Mouse (Mus musculus) regulatory T cell (primary cell): ENCODE data around the gene Sult1d1.
"Not testable (repeated sequence)": the region's sequence is repeated elsewhere in the genome, so short reads cannot be mapped to it uniquely, and the experiment has no call there.

Experiments
- in situ Hi-C: fragments of 300-600 bp; cut with MboI, MseI; formaldehyde crosslinking; loops from one replicate; pipeline ENCODE4 v1.15.1; 2025; ENCODE audit warnings: high pct_unique_total_duplicates

Gene Sult1d1

GRCm38 (mm10) chr5:87568845-87569244, at the start of gene Sult1d1:
TSS of gene Sult1d1 (minus strand) at chr5:87569027.
- in situ Hi-C loops, result no loop called here

DNA sequence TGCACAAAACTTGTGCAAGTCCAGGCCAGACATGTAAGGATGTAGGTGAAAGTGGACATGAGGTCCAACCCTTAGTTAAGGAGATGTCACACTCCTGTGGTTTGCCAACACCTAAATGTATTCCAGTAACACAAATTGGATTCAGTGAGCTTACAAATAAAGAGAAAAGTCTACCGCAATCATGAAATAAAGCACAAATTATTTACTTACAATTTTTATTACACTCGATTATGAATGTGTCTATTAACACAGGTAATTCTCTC, 46.2 kb upstream of the Sult1d1 start:
- in situ Hi-C loops, result no loop called here

GRCm38 (mm10) chr5:87614364-87615127, 45.7 kb upstream of the Sult1d1 start:
- in situ Hi-C loops, result no loop called here

DNA sequence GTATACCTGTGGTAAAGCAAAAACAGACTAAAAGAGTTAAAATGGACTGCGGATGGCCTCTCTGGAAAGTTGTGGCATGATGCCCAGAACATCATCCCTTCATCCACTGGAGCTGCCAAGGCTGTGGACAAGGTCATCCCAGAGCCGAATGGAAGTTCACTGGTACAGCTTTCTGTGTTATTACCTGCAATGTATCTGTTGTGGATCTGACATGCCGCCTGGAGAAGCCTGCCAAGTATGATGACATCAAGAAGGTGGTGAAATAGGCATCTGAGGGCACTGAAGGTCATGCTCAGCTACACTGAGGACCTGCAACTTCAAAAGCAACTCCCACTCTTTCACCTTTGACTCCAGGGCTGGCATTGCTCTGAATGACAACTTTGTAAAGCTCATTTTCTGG, 32.2 kb upstream of the Sult1d1 start:
- in situ Hi-C loops, result no loop called here

DNA sequence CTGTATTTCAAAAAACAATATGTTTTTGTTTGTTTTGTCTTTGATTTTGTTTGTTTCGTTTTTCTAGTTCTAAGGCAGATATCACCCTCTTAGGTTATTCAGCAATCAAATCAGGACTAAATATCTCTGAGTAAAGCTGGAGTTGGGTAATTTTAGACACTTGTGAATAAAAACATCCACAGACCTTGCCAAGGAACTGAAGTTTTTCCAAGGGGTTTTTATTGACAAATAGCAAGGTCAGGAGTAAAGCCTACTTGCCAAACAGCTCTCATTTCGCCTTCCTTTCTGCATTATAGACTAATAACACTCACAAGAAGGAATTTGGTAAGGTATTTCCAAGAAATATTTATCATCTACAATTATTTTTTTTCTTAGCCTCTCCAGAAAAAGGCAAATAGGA, 29.1 kb upstream of the Sult1d1 start:
- in situ Hi-C loops, result no loop called here

DNA sequence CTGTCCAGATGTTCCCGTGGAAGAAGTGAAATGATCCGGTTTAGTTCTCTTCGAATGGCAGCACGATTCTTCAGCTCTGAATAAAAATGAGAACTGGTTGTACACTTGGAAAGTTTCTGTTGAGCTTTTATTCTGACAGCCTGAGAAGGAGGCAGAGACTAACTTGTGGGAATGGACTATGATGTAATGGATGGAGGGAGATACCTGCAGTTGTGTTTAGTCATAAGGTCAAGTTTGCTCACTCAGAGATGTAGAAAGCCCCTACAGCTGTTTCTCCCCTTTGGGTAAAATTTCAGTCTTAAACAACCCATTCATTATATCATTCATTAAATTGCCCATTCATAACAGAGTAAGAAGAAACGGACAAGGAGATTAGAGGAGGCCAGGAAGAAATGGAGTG, 22.7 kb upstream of the Sult1d1 start, which contains the start of gene Sult1e1:
Sult1e1 (minus strand) TSS at position 101 of the 400 bp plus-strand sequence.
- in situ Hi-C loops, result no loop called here

GRCm38 (mm10) chr5:87589916-87590315, 21.1 kb upstream of the Sult1d1 start:
- in situ Hi-C loops, result no loop called here

DNA sequence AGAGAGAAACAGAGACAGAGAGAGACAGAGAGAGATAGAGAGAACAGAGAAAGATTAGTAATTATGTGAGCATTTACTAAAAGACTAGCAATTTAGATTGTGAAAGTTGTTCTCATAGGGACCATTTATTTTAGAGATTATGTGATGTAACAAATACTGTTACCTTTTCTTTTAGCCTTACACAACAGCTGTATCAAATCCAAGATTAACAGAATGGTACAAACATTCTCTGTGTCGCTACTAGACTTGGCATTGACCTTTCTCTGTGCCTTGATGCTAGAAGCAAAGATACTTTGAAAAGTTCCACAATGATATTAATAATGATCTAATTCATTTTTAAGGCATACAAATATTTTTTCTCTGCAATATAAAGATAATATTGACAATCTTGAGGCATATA, 11.6 kb upstream of the Sult1d1 start:
- in situ Hi-C loops, result no loop called here

GRCm38 (mm10) chr5:87574174-87574573, 5.3 kb upstream of the Sult1d1 start:
- in situ Hi-C loops, result no loop called here

DNA sequence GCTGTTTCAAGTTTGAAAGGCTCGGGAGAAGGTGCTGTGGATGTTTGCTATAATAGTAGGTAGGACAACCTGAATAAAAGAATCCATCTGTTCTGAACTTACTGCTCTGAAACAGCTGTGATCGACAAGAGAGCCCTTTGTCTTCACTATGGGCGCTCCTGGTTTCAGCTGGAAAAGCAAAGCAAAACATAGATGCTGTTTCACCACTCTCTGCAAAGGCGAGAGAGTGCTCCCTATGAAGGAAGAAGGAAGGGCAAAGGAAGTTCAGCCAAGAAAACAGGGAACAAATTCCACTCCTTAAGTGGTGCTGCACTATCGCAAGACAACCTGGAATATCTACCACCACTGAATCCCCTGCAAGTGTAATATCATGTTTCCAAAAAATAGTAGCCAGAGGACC, 4.7 kb upstream of the Sult1d1 start:
- in situ Hi-C loops, result no loop called here

- in situ Hi-C loops, result no loop called here
Measured at GRCm38 (mm10) chr5:87572781-87573180, 4.0 kb upstream of the Sult1d1 start.

DNA sequence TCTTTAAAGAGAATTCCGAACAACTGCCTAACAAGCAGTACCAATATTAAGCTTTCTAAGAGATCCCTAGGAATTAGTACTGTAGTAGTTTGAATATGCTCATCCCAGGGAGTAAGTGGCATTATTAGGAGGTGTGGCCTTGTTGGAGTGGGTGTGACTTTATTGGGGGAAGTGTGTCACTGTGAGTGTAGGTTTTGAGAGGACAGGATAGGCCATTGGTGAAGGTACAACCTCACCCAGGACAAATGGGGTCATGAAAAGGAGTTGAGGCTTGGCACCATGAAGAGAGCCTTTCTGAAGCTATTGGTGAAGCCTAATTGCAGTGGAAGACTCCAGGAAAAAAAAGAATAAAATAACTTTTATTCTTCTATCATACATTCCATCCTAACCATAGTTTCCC, 1.5 kb downstream of the Sult1d1 start:
- in situ Hi-C loops, result no loop called here

- in situ Hi-C loops, result no loop called here
Measured at GRCm38 (mm10) chr5:87562966-87563365, 5.9 kb downstream of the Sult1d1 start.

- in situ Hi-C loops, result no loop called here
Measured at GRCm38 (mm10) chr5:87562526-87562925, 6.3 kb downstream of the Sult1d1 start.

GRCm38 (mm10) chr5:87560145-87560544, 8.7 kb downstream of the Sult1d1 start:
- in situ Hi-C loops, result no loop called here

- in situ Hi-C loops, result no loop called here
Measured at GRCm38 (mm10) chr5:87550935-87551334, 17.9 kb downstream of the Sult1d1 start.

- in situ Hi-C loops, result no loop called here
Measured at GRCm38 (mm10) chr5:87538111-87538510, 30.7 kb downstream of the Sult1d1 start, which contains the start of gene Sult1b1. TSS of gene Sult1b1 (minus strand) at chr5:87538195.

DNA sequence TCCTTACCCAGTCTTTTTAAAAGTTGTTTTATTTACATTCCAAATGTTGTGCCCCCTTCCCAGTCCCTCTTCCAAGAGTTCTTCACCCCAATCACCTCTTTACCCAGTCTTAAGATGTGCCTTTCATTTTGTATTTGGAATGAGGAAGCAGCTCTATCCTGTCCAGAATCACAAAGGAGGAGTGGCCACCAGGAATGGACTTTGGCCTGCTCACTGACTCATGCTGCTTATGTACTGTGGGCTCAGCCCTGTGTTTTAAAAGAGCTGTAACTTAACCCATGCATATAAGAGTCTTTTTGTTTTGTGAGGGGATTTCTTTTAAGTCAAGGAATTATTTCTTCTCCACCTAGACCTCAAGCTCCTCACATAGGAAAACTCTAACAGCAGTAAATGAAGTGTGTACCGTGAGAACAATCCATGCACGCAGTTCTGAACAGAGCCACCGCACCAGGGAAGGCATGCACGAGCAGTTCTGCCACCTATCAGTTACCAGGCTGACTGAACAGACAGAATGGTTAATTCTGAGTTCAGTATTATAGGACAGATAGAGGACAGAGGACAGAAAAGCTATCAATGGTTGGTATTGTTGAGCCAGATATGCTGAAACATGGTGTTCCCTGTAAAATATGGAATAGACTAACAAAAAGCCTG, 32.7 kb downstream of the Sult1d1 start:
- in situ Hi-C loops, result no loop called here

DNA sequence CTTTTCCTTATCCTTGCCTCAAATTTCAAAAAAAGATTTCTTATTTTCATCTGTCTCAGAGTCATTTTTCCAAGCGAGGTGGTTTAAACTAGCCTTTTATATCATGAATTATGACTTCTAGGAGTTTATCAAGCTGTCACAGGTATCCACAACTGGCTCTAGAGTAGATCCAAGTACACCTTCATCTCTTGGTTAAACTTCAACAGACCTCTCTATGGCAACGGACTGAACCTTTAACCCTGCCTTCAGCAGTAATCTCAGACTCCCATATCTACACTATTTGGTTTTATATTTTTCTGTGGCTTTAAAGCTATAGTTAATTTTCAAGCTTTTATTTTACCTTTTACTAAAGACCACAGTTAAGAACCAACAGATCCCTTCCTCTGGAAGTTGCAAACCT, 36.5 kb downstream of the Sult1d1 start:
- in situ Hi-C loops, result no loop called here

DNA sequence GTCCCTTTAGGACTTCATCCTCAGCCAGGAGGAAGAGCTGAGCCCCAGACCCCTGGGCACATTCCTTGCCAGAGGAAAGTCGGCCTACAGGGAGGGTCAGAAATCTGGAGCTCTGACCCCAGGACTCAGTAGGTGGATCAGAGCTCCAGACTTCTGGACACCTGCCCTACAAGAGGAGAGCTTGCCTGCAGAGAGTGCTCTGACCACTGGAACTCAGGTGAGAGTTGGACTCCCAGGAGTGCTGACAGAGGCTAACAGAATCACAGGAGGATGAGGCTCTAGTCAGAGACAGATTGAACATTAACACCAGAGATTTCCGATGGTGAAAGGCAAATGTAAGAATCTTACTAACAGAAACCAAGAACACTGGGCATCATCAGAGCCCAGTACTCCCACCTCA, 45.3 kb downstream of the Sult1d1 start:
- in situ Hi-C loops, result not testable (repeated sequence)

DNA sequence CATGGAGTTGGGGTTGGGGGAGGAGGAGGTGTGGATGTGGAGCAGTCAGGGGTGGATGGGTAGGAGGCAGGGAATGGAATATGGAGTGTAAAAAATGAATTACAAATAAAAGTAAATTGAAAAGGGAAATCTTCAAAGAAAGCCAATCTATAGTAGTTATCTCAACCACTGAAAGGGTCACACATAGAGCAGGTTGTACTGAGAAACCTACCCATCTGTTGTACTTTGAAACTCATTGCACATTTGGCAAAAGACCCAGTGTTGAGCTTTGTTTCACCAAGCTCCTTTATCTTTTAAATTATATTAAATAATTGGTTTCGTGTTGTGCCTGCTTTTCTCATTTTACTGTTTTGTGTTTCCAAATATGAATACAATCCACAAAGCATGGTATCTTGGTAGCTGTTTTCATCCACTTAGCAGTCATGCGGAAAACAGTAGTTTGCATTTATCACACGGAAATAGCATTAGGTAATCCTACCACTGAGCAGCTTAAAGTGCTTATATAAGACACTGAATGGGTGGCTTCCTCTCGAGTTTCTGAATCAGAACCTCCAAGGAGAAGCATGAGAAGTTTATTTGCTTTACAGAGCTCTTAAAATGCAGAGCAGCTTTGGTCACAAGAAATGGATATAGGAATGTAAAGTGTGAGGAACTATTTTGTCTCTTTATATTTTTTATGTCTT, 62.9 kb downstream of the Sult1d1 start:
- in situ Hi-C loops, result no loop called here
